In the genomic region with DNA sequence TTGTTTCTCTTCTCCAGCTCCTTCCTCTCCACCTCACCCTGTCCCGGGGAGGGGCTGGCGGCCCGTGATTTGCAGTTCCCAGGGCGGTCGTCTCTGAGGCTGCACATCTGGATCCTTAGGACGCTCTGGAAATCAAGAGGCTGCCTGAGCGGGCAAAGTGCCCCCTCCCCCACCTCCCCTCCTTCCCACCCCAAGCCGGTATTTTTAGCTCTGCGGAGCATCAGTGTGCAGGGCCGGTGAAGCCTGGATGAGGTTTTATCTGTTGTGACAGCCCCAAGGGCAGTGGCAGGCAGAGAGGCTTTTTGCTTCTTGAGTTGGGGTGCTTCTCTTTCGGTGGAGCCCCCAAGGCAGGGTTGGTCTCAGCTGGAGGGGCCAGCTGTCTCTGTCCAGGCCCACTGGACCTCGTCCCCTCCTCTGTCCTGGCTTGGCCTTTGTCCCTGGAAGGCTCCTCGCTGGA, we compare ENCODE assay signal across 9 mouse cellular contexts. TPM values are rescaled to one million over a fixed set of nuclear protein-coding genes. Genes with fewer than 3 reads are reported as not detected.
A peak's percentile ranks its signal among the peaks of the same experiment; 100 is the strongest.
DNase-seq lines count a peak whose midpoint lies in the region; ATAC-seq and TF ChIP-seq lines count a peak whose summit lies in the region.
"Had no signal": no experiment of that assay in that cellular context is flagged by ENCODE, and none has a peak within 500 bp of the region (broad histone marks: within the 10 kb centered on the region; RNA-seq: fewer than 3 reads in every experiment).

No protein-coding gene starts in this region.

- TF ChIP-seq CTCF in embryonic fibroblast, embryonic 13.5 days (IDR thresholded peaks at IDR 0.05; ENCODE audit: borderline replicate concordance, insufficient read depth, low read length) = no peak

- no peak for TF ChIP-seq POLR2A in embryonic fibroblast, embryonic 13.5 days (IDR thresholded peaks at IDR 0.05; ENCODE audit: low read depth, low read length)

- 0 out of 2 replicates have a peak, but pooled peaks cover 4% of the 10 kb centered on the region for H3K4me1 ChIP-seq in embryonic fibroblast, embryonic 13.5 days (ENCODE audit: control insufficient read depth, insufficient read depth, low read length)
- peaks cover 25% of the 10 kb centered on the region for H3K4me1 ChIP-seq in liver, embryonic 11.5 days (replicated peaks; ENCODE audit: control insufficient read depth, insufficient read depth, low read length)

- H3K36me3 ChIP-seq in liver, embryonic 11.5 days (ENCODE audit: control insufficient read depth, insufficient read depth, low read length) = no peaks in the 10 kb centered on the region

- peak; percentile 47 to 64 for DNase-seq in cerebellum, postnatal 10 days
- no peak for DNase-seq in cerebellum, adult 9-11 months
- peak; percentile 73 to 74 for DNase-seq in heart, postnatal 10 days
- peak; percentile 54 for DNase-seq in liver, embryonic 11.5 days (ENCODE audit: low spot score)
- peak; percentile 78 for DNase-seq in retina, embryonic 14.5 days (ENCODE audit: low spot score)
- no peak for DNase-seq in right cerebral cortex, postnatal 36 days (ENCODE audit: low spot score in 2 of 2)

- WGBS in liver, embryonic 11.5 days = 13% methylated on average over 13 of the region's 13 CpGs

- peak overlapping the region; percentile 21 for H3K27ac ChIP-seq in embryonic fibroblast, embryonic 13.5 days (ENCODE audit: insufficient read depth, low read length)
- peak overlapping the region; percentile 83 for H3K27ac ChIP-seq in liver, embryonic 11.5 days (ENCODE audit: low read depth, low read length)

- H3K4me2 ChIP-seq in liver, embryonic 11.5 days = peak overlapping the region; percentile 24; the same call in 1 of the 2 replicates

- no peak overlapping the region for H3K4me3 ChIP-seq in embryonic fibroblast, embryonic 13.5 days (ENCODE audit: insufficient read depth, low read length)
- no peak overlapping the region for H3K4me3 ChIP-seq in liver, embryonic 11.5 days (ENCODE audit: low read depth, low read length)

- ATAC-seq in liver, embryonic 11.5 days (replicated peaks; ENCODE audit: low FRiP score) = no peak
- no peak for ATAC-seq in activated CD4-positive, CD25-positive, alpha-beta regulatory T cell, adult 4 months

- no peaks in the 10 kb centered on the region for H3K27me3 ChIP-seq in liver, embryonic 11.5 days (replicated peaks; ENCODE audit: control insufficient read depth, insufficient read depth, low read length)

- H3K9me3 ChIP-seq in liver, embryonic 11.5 days (ENCODE audit: control insufficient read depth, low read length) = no peaks in the 10 kb centered on the region

- intact Hi-C loops in heart, postnatal 10 days (cut with DNase I) = loop anchor here (2.0 kb wide), 1 partner anchor 38 kb away; no protein-coding TSS in a partner anchor

- 0 out of 2 replicates have a peak overlapping the region, but pooled peaks have one; percentile 30 for H3K9ac ChIP-seq in liver, embryonic 11.5 days (ENCODE audit: low read depth, low read length)

RNA-seq across cellular contexts. Expression of a gene that starts 57.8 kb away (rescaled TPM):
- 2.8 and 3.4 TPM in 2 replicates for polyA plus RNA-seq in embryonic fibroblast, embryonic 13.5 days (2011; ENCODE audit: insufficient read length, low read depth, missing spikeins)
- 1 to 10 TPM; 1.9 to 3.1 TPM for total RNA-seq in heart, postnatal 10 days (2021)
- polyA plus RNA-seq in liver, embryonic 11.5 days (2014; fragmentation: Nextera tagmentation; extraction: Ambion mirVana) = 0.38 TPM in 1 of 2 replicates, not detected in the other
- polyA plus RNA-seq in activated CD4-positive, CD25-positive, alpha-beta regulatory T cell, adult 4 months (2017; shearing (Covaris generic)) = 1 to 10 TPM; 1.2 to 2.0 TPM
- total RNA-seq: common myeloid progenitor, adult 5-6 weeks had no signal

Comparison
In these comparisons a context has a peak if more than half of its experiments do, and no peak if none do; other contexts are left out.
1. DNase-seq: peak in cerebellum, postnatal 10 days (2 of 2), heart, postnatal 10 days (2 of 2), liver, embryonic 11.5 days (single experiment) and retina, embryonic 14.5 days (single experiment); none in cerebellum, adult 9-11 months (single experiment) and right cerebral cortex, postnatal 36 days (0 of 2).